Mouse (Mus musculus) small intestine, adult 2 months (tissue): ENCODE measurements around the gene Gm43552. TPM values are rescaled to one million over a fixed set of nuclear protein-coding genes. Genes with fewer than 3 reads are reported as not detected.
A peak's percentile ranks its signal among the peaks of the same experiment; 100 is the strongest.

ENCODE experiments used
- H3K27ac ChIP-seq: fragments of 200-500 bp; 2 replicates; pipeline ENCODE4 v1.5.1; 2012; ENCODE audit warnings: low read depth, low read length, control low read depth, inconsistent platforms; ENCODE audit not compliant: insufficient read depth
- H3K27me3 ChIP-seq: fragments of 200-500 bp; 2 replicates; pipeline ENCODE4 v1.6.1; 2012; ENCODE audit warnings: mild to moderate bottlenecking, moderate library complexity, low read length, inconsistent platforms; ENCODE audit not compliant: control insufficient read depth, insufficient read depth
- H3K36me3 ChIP-seq: fragments of 200-500 bp; 2 replicates; pipeline ENCODE4 v1.6.1; 2012; ENCODE audit warnings: mild to moderate bottlenecking, low read length, control low read depth, inconsistent platforms; ENCODE audit not compliant: control insufficient read depth, insufficient read depth
- H3K4me1 ChIP-seq: fragments of 200-500 bp; 2 replicates; pipeline ENCODE4 v1.6.1; 2012; ENCODE audit warnings: low read length, inconsistent platforms, mixed read lengths; ENCODE audit not compliant: control insufficient read depth, insufficient read depth, insufficient read length
- H3K4me3 ChIP-seq: fragments of 200-500 bp; 2 replicates; pipeline ENCODE4 v1.5.1; 2012; ENCODE audit warnings: low read depth, mild to moderate bottlenecking, control low read depth, inconsistent platforms, low read length, moderate library complexity
- CTCF ChIP-seq: fragments of 200-500 bp; IDR thresholded peaks from 2 replicates; pipeline ENCODE4 v1.5.1; 2012; ENCODE audit warnings: low read depth, mild to moderate bottlenecking, control low read depth, inconsistent platforms, low read length, moderate library complexity, mixed read lengths; ENCODE audit not compliant: insufficient replicate concordance, insufficient read length; ENCODE audit errors: extremely low read depth
- POLR2A ChIP-seq: fragments of 200-500 bp; IDR thresholded peaks from 2 replicates; pipeline ENCODE4 v1.6.1; 2012; ENCODE audit warnings: low read depth, mild to moderate bottlenecking, control low read depth, inconsistent platforms, low read length, moderate library complexity
- WGBS: fragments of 180-500 bp; shearing (Covaris S2); methylation state at CpG from one replicate; pipeline ENCODE4 v1.1.7; 2018; 5-methylcytosine and 5-hydroxymethylcytosine counted together
- polyA plus RNA-seq: library from polyadenylated mRNA; depleted of rRNA; stranded (reverse); fragments of >200 nt; gene quantifications from 2 replicates; pipeline ENCODE4 v1.2.3, GENCODE M21; 2012

The Gm43552 gene
- polyA plus RNA-seq, 1 experiment, result 1.4 TPM

- Histone ChIP-seq H3K4me1 (no peaks in the 10 kb centered on the region), H3K4me3 (no peak overlapping the region), H3K36me3 (peaks cover 16% of the 10 kb centered on the region), H3K27ac (no peak overlapping the region), H3K27me3 (no peaks in the 10 kb centered on the region)
- 48% methylated on average over 3 of the region's 6 CpGs for WGBS
- no peak for TF ChIP-seq CTCF
- no peak for TF ChIP-seq POLR2A
Observed at GRCm38 (mm10) chr5:65444981-65445380, 47.7 kb downstream of the Gm43552 start.

- Histone ChIP-seq H3K27ac (no peak overlapping the region), H3K4me1 (peaks cover 2% of the 10 kb centered on the region), H3K36me3 (no peaks in the 10 kb centered on the region), H3K4me3 (no peak overlapping the region), H3K27me3 (no peaks in the 10 kb centered on the region)
- no peak for TF ChIP-seq POLR2A
- no peak for TF ChIP-seq CTCF
Observed at GRCm38 (mm10) chr5:65438041-65438440, 54.6 kb downstream of the Gm43552 start.

GRCm38 (mm10) chr5:65435806-65436561 lies 56.6 kb downstream of the Gm43552 start, which contains the start of gene Ugdh:
Gene Ugdh (minus strand): TSS chr5:65435949.
- peak within 1 kb of the TSS; percentile 71 for H3K27ac ChIP-seq
- H3K27me3 ChIP-seq, result no peaks in the 10 kb centered on the region
- no peaks in the 10 kb centered on the region for H3K36me3 ChIP-seq
- under 1% methylated on average over 51 of the region's 51 CpGs for WGBS
- peak within 1 kb of the TSS; percentile 73 for H3K4me3 ChIP-seq
- H3K4me1 ChIP-seq, result peaks cover 3% of the 10 kb centered on the region
- TF ChIP-seq POLR2A, result no peak; the same call in none of the 2 replicates
- no peak for TF ChIP-seq CTCF

GRCm38 (mm10) chr5:65435363-65435805 lies 57.2 kb downstream of the Gm43552 start:
- under 1% methylated on average over 45 of the region's 47 CpGs for WGBS
- Histone ChIP-seq H3K36me3 (no peaks in the 10 kb centered on the region), H3K4me3 (peak overlapping the region; percentile 73), H3K27ac (peak overlapping the region; percentile 55), H3K27me3 (no peaks in the 10 kb centered on the region), H3K4me1 (peaks cover 6% of the 10 kb centered on the region)
- TF ChIP-seq CTCF (no peak), POLR2A (peak; percentile 94)

- no peak overlapping the region for H3K27ac ChIP-seq
- no peaks in the 10 kb centered on the region for H3K27me3 ChIP-seq
- H3K36me3 ChIP-seq, result no peaks in the 10 kb centered on the region
- peaks cover 11% of the 10 kb centered on the region for H3K4me1 ChIP-seq
- 11% methylated on average over 15 of the region's 15 CpGs for WGBS
- no peak for TF ChIP-seq CTCF
- no peak for TF ChIP-seq POLR2A
- H3K4me3 ChIP-seq, result peak overlapping the region; percentile 73
Observed at GRCm38 (mm10) chr5:65434471-65435362, 57.9 kb downstream of the Gm43552 start.

GRCm38 (mm10) chr5:65429441-65429840 lies 63.2 kb downstream of the Gm43552 start:
- Histone ChIP-seq H3K36me3 (peaks cover 8% of the 10 kb centered on the region), H3K27me3 (no peaks in the 10 kb centered on the region), H3K27ac (peak overlapping the region; percentile 59), H3K4me3 (no peak overlapping the region), H3K4me1 (peaks cover 35% of the 10 kb centered on the region)
- 31% methylated on average over 5 of the region's 5 CpGs for WGBS
- no peak for TF ChIP-seq POLR2A
- no peak for TF ChIP-seq CTCF

GRCm38 (mm10) chr5:65428321-65428720 lies 64.3 kb downstream of the Gm43552 start:
- WGBS, result 21% methylated on average over 4 of the region's 4 CpGs
- no peak overlapping the region for H3K4me3 ChIP-seq
- H3K4me1 ChIP-seq, result peaks cover 38% of the 10 kb centered on the region

More at GRCm38 (mm10) chr5:65428321-65428720, 64.3 kb downstream of the Gm43552 start:
- no peak for TF ChIP-seq POLR2A
- TF ChIP-seq CTCF, result no peak
- Histone ChIP-seq H3K36me3 (peaks cover 13% of the 10 kb centered on the region), H3K27ac (peak overlapping the region; percentile 62), H3K27me3 (no peaks in the 10 kb centered on the region)
